Mouse (Mus musculus): ENCODE measurements around the gene Mrpl38. TPM values are rescaled to one million over a fixed set of nuclear protein-coding genes. Genes with fewer than 3 reads are reported as not detected.
"Not testable (repeated sequence)": the region's sequence is repeated elsewhere in the genome, so short reads cannot be mapped to it uniquely, and the experiment has no call there.

The Mrpl38 gene
- total RNA-seq, 2 experiments from 2014 or later, result 55.6 to 64.8 TPM

GRCm38 (mm10) chr11:116096213-116097108, 42.2 kb downstream of the Mrpl38 start:
- no peak for DNase-seq (ENCODE audit: low spot score in 2 of 2)

GRCm38 (mm10) chr11:116095573-116095972, 43.1 kb downstream of the Mrpl38 start:
- DNase-seq (ENCODE audit: low spot score in 2 of 2), result no peak

GRCm38 (mm10) chr11:116093771-116094565, 44.7 kb downstream of the Mrpl38 start:
- peak in 1 of 2 experiments; percentile 9 for DNase-seq (ENCODE audit: low spot score in 2 of 2)

- not testable (repeated sequence) for DNase-seq (ENCODE audit: low spot score in 2 of 2)
Observed at GRCm38 (mm10) chr11:116092959-116093358, 45.7 kb downstream of the Mrpl38 start.

- DNase-seq (ENCODE audit: low spot score in 2 of 2), result no peak
Observed at GRCm38 (mm10) chr11:116091591-116091990, 47.1 kb downstream of the Mrpl38 start.

GRCm38 (mm10) chr11:116089545-116089944, 49.1 kb downstream of the Mrpl38 start:
- DNase-seq (ENCODE audit: low spot score in 2 of 2), result no peak

- DNase-seq (ENCODE audit: low spot score in 2 of 2), result no peak
Observed at GRCm38 (mm10) chr11:116088741-116089394, 49.8 kb downstream of the Mrpl38 start.

- DNase-seq (ENCODE audit: low spot score in 2 of 2), result no peak
Observed at GRCm38 (mm10) chr11:116088188-116088587, 50.5 kb downstream of the Mrpl38 start.

GRCm38 (mm10) chr11:116087194-116088130, 51.2 kb downstream of the Mrpl38 start:
- DNase-seq (ENCODE audit: low spot score in 2 of 2), result peak; percentile 90 to 92

GRCm38 (mm10) chr11:116086258-116087193, 52.1 kb downstream of the Mrpl38 start, which contains the start of gene Wbp2:
TSS of gene Wbp2 (minus strand) at chr11:116086995.
- DNase-seq (ENCODE audit: low spot score in 2 of 2), result peak; percentile 96 to 97

- no peak for DNase-seq (ENCODE audit: low spot score in 2 of 2)
Observed at GRCm38 (mm10) chr11:116084166-116084565, 54.5 kb downstream of the Mrpl38 start.

GRCm38 (mm10) chr11:116083096-116083672, 55.5 kb downstream of the Mrpl38 start:
- no peak for DNase-seq (ENCODE audit: low spot score in 2 of 2)

Other genes starting within 250 kb of the Mrpl38 start
- gene Smim5, start 238.9 kb downstream of the Mrpl38 start, total RNA-seq (2021), result under 1 TPM; 0.85 to 0.98 TPM
- gene Smim6, start 226.9 kb downstream of the Mrpl38 start, total RNA-seq (2021), result not detected
- gene Sap30bp, start 205.6 kb downstream of the Mrpl38 start, total RNA-seq (2021), result 10 to 100 TPM; 52.6 to 53.4 TPM
- gene Recql5, start 205.4 kb downstream of the Mrpl38 start, total RNA-seq (2021), result 10 to 100 TPM; 21.6 to 25.5 TPM
- 1 to 10 TPM in 1 of 2 experiments, under 1 TPM in 1; 0.85 to 1.3 TPM for gene Itgb4, start 164.2 kb downstream of the Mrpl38 start, total RNA-seq (2021)
- gene Galk1, start 126.1 kb downstream of the Mrpl38 start, total RNA-seq (2021), result 10 to 100 TPM; 20.5 to 24.7 TPM
- 100 to 1,000 TPM; 400 to 469 TPM for gene H3f3b, start 110.9 kb downstream of the Mrpl38 start, total RNA-seq (2021)
- 10 to 100 TPM; 23.9 to 28.1 TPM for gene Unk, start 108.5 kb downstream of the Mrpl38 start, total RNA-seq (2021)
- gene Unc13d, start 60.9 kb downstream of the Mrpl38 start, total RNA-seq (2021), result 1 to 10 TPM; 1.3 TPM
- gene Wbp2, start 51.9 kb downstream of the Mrpl38 start, total RNA-seq (2021), result 100 to 1,000 TPM; 199 to 238 TPM
- gene Trim47, start 11.7 kb downstream of the Mrpl38 start, total RNA-seq (2021), result 1 to 10 TPM; 6.4 to 7.2 TPM
- 1 to 10 TPM; 5.3 to 5.5 TPM for gene Trim65, start 7.7 kb downstream of the Mrpl38 start, total RNA-seq (2021)
- 10 to 100 TPM; 84.7 to 94.9 TPM for gene Fbf1, start 29.3 kb upstream of the Mrpl38 start, total RNA-seq (2021)
- gene Ten1, start 60.0 kb upstream of the Mrpl38 start, total RNA-seq (2021), result 10 to 100 TPM; 39.0 to 46.2 TPM
- 100 to 1,000 TPM; 112 to 116 TPM for gene Acox1, start 60.2 kb upstream of the Mrpl38 start, total RNA-seq (2021)
- gene Evpl, start 99.2 kb upstream of the Mrpl38 start, total RNA-seq (2021), result under 1 TPM; 0.57 to 0.65 TPM
- 10 to 100 TPM; 50.5 to 51.9 TPM for gene Srp68, start 135.3 kb upstream of the Mrpl38 start, total RNA-seq (2021)
- not detected for gene Galr2, start 142.1 kb upstream of the Mrpl38 start, total RNA-seq (2021)
- gene Exoc7, start 168.4 kb upstream of the Mrpl38 start, total RNA-seq (2021), result 10 to 100 TPM; 84.6 to 97.9 TPM
- 10 to 100 TPM in 1 of 2 experiments, 1 to 10 TPM in 1; 9.5 to 10.4 TPM for gene Foxj1, start 196.5 kb upstream of the Mrpl38 start, total RNA-seq (2021)